Mouse (Mus musculus) small intestine, adult 2 months (tissue): Measurements from ENCODE around the gene Arpp21.

Experiments
- CTCF ChIP-seq: fragments of 200-500 bp; IDR thresholded peaks from 2 replicates; pipeline ENCODE4 v1.5.1; 2012; ENCODE audit warnings: low read depth, mild to moderate bottlenecking, control low read depth, inconsistent platforms, low read length, moderate library complexity, mixed read lengths; ENCODE audit not compliant: insufficient replicate concordance, insufficient read length; ENCODE audit errors: extremely low read depth
- POLR2A ChIP-seq: fragments of 200-500 bp; IDR thresholded peaks from 2 replicates; pipeline ENCODE4 v1.6.1; 2012; ENCODE audit warnings: low read depth, mild to moderate bottlenecking, control low read depth, inconsistent platforms, low read length, moderate library complexity

DNA sequence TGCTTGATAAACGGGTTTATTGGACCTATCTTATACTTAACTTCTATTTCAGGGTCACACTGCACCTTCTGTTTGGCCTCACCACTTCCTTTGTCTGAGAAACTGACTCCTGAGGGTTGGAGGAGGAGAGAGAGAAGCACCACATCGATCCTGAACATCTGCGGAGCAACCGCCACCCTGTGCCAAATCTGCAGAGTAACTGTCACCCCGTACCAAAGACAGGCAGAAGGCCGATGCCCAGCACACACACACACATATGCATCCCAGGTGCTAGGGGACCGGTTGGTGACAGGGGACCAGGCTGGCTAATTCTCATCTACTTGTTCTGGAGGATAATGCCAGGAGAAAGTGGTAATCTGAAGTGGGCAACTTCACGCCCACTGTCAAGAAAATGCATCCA, 16.4 kb downstream of the Arpp21 start:
- TF ChIP-seq CTCF (no peak), POLR2A (no peak)
